Mouse (Mus musculus) cerebellum, postnatal 25 days (tissue): Measurements from ENCODE around the gene Mia2.
A peak's percentile ranks its signal among the peaks of the same experiment; 100 is the strongest.
"Not testable (repeated sequence)": the region's sequence is repeated elsewhere in the genome, so short reads cannot be mapped to it uniquely, and the experiment has no call there.

Experiments
- DNase-seq, 2 experiments: peaks; one replicate each; pipeline ENCODE4 v3.0.0; 2021; ENCODE audit warnings: mixed read lengths in 2 of 2

Gene Mia2

DNA sequence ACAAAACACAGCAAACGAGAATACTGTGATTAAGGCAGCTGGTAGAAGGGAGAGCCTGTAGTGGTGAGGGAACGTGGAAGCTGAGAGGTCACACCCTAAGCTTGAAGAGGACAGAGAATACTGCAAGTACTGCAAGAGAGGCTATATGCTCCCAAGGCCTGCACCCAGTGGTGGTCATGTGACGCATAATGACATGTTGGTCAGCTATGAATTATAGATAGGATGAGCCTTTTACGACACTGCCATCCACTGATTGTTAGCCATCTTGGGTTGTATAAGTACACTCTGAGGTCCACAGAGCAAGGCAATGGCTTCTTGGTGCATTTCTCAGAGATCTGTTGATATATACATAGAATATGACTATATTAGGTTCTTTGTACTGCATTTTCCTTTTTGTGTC, 71.0 kb downstream of the Mia2 start:
- no peak for DNase-seq

DNA sequence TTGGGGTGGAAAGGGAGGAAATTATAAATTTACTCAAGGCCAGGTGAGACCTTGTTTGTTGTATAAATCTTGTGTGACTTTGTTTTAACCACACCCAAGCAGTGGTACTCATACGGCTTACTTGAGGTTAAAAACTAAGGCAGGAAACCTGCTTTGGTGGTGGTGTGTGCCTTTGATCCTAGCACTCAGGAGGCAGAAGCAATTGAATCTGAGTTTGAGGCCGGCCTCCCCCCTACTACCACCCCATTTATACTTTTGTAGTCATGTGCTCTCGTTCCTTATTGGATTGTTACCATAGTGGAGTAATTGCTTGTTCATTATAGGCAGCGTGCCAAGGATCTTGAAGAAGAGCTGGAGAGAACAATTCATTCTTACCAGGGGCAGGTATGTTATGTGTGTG, 74.3 kb downstream of the Mia2 start:
- DNase-seq, result no peak

DNA sequence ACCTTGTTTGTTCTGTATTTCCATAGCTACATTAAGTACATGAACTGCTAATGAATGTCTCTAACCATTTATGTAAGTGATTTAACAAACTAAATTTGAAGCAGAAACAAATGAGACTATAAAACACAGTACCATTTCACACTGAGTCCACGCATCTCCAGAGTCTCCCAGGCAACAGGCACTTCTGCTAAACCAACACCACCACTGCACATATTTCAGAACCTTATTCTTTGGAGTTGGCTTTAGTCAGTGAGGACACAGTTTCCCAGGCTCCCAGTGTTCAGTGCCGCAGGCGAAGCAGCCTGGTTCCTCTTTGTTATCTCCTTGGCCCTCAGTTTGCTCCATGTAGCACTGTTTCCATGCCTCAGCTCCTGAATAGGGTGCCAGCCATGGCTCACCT, 82.2 kb downstream of the Mia2 start:
- no peak for DNase-seq

DNA sequence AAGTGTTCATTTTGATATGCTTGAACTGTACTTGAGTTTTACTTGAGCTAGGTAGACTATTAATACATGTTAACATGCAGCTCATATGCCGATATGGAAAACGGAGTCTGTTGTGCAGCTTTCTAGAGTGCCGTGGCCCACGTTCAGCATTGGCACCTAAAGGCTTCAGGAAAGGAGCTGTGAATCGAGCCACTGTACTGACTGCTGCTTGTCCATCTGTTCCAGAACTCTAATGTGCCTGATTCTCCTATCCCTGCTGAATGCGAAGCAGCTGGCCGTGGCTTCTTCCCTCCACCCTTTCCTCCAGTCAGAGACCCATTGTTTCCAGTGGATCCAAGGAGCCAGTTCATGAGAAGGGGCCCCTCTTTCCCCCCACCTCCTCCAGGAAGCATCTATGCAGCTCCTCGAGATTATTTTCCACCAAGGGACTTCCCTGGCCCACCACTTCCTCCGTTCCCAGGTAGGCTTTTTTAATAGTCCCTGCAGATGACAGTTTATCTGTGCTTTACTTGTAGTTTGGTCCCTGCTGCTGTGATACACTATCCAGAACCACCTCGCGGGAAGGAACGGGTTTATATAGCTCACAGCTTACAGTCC, 92.6 kb downstream of the Mia2 start:
- peak; percentile 15 to 27 for DNase-seq

DNA sequence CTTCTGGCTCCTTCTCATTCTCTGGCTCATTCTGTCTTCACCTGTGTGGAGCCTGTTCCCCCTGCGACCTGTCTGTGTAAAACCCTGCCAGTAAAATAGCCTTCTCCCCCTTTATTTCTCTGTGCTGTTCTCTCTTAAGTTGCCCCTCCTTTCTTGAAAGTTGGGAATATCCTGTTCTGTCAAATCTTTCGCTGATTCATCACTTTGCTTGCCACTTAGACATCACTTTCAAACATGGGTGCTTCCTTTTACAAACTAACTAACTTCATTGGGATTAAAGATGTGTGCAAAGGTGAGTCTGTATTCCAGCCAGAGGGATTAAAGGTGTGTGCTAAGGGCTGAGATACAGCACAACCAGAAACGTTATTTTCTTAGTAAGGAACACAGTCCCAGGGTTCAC, 98.0 kb downstream of the Mia2 start:
- no peak for DNase-seq

DNA sequence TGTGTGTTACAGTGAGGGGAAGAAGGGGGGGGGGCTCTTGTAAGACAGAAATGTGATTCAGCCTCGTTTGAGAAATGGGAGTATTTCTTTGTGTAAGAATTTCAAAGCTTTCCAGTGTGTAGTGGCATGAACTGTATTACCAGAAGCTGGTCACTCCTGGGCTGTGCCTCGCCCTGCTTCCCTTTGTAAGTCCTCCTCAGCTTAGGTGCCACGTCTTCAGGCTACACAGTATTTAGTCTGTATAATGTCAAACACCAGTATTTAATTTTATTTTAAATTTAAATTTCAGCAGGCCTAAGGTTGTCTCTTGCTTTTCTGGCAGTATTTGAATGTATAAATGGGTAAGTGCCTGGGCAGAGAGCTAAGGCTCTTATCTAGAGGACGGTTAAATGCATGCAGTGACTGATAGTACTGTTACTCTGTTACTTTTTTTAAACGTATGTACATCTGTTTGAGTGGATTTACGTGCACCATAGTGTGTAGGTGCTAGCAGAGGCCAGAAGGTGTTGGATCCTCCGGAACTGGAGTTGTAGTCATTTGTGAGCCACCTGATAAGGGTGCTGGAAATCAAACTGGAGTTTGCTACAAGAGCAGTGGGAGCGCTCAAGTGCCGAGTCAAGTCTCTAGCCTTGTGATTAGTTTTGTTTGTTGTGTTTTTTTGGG, 98.9 kb downstream of the Mia2 start:
- DNase-seq, result no peak

DNA sequence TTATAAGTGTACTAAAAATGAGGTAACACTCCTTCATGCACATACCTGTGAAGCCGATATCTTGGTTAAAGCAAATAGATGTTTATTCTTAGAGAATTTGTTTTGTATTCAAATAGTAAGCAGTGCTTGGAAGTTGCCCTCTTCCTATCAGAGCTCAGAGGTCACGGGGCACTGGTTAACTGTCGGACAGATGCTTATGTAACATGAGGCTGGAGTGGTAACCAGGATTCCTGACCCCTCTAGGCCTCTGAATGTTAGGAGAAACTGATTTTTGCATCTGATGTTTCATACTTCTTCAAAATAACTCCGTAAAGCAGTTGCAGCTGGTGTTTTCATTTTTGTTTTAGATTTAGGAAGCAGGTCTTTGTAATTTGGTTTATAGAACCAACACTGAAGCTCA, 99.5 kb downstream of the Mia2 start:
- DNase-seq, result no peak

DNA sequence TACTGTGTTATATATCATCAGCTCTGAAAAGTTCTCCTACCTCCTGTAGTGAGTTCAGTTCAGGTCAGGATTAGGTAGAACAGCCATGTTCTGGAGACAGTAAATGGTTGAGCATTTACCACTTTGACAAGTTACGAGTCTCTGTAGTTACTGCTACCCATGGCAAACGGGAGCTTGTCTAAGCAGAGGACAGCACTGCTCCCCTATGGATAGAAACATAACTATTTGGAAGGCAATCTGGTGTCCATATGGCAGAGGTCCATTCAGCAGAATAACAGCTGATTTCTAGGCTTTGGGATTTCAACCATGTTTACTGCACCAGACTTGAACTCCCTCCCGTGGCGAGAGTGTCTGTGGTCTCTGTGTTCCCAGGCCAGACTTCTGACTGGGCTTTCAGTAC, 100.3 kb downstream of the Mia2 start:
- peak; percentile 39 to 68 for DNase-seq

DNA sequence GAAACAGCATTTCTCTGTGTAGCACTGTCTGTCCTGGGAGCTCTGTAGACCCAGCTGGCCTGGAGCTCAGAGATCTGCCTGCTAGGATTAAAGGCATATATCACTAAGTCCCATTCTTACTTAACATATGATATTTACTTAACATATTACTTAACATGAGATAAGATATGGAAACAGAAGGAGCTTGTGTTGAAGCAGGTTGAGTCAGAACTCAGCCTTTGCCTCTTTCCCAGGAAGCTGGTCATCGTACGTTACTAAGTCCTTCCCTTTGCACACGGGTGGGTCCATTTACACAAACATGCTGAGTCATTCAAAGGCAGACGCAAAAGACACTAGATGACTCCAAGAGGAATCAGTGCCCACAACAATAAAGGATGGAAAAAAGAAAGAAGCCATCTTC, 103.2 kb downstream of the Mia2 start:
- DNase-seq, result no peak

DNA sequence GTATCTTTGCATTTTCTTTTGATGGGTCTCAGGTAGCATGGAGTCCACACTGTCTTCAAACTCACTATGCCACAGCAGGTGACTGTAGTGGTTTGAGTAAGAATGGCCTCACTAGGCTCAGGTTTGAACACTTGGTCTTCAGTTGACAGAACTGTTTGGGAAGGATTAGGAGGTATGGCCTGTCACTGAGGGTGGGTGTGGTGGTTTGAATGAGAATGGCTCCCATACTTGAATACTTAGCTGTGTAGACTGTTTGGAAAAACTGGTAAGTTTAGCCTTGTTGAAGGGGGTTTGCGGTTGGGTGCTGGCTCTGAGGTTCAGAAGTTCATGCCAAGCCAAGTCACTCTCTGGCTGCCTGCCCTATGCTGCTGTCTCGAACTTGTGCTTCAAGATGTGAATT, 103.8 kb downstream of the Mia2 start:
- no peak for DNase-seq

DNA sequence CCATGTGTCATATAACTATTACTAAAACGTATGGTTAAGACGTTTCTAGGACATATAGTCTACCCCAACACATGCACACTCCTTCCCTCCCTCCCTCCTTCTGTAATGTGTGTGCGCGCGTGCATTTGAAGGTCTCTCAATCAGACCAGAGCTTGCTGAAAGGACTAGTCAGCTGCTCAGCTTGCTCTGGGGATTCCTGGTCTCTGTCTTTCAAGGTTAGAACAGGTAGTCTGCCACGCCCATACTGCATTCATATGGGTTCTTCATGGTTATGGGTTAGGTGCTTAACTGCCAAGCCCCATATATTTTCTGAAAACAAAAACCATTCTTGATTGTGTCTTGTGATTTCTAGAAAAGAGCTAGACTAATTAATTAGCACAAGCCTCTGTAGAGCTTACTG, 110.0 kb downstream of the Mia2 start:
- no peak for DNase-seq

DNA sequence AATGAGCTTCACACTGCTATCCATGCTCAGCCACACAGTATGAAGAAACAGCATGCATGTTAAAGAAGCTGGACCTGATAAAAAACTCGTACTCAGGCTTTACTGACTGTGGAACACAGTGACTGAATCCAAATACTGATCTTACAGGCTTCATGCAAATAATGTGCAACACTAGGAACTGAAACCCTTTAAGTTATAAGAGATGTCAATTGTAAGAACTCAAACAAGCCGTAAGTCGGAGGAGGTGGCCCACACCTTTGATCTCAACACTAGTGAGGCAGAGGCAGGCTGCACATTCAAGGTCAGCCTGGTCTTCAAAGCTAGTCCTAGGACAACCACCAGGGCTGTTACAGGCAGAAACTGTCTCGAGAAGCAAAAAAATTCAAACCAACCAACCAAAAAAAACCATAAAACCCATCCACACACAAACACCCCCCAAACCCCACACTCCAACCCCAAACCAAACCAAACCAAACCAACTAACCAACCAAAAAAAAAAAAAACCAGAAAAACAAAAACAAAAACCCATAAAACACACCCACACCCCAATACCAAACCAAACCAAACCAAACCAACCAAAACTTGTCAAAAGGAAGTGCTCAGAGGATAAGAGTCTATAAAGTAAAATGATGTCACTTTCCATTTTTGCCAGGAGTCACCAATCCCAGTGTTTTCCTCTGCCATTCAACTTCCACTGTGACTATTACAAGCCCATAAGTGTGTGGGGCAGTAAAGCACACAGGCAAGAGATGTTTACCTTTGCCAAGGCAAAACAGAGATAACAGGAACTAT, 110.8 kb downstream of the Mia2 start:
- DNase-seq, result no peak

DNA sequence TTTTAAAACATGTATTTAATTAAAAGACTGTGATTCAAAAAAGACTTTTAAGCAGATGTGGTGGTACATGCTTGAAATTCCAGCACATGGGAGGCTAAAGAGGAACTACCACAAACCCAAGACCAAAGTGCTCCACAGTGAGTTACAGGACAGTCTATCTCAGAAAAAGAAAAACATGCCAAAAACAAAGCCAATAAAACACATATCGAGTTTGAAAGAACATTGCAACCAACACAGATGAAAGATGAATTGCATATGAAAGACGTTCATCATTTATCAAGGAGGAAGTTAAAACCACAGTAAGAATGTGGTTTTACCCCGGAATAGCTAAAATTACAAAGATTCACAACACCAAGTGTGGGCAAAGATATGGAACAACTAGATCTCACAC, 111.4 kb downstream of the Mia2 start:
- DNase-seq, result no peak

DNA sequence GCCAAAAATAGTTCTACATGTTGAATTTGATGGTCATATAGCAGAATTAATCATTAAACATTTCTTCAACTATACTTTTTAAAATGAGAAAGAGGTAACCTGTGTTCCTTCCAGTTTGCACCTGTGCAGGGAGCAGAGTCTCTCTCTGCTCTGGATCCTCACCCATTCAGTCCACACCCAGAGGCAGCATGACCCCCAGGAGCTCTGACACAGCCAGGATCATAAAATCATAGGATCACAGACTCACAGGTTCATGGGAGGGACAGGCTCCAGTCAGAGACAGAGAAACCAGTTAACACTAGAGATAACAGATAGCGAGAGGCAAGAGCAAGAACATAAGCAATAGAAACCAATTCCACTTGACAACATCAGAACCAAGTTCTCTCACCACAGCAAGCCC, 112.2 kb downstream of the Mia2 start:
- no peak for DNase-seq

DNA sequence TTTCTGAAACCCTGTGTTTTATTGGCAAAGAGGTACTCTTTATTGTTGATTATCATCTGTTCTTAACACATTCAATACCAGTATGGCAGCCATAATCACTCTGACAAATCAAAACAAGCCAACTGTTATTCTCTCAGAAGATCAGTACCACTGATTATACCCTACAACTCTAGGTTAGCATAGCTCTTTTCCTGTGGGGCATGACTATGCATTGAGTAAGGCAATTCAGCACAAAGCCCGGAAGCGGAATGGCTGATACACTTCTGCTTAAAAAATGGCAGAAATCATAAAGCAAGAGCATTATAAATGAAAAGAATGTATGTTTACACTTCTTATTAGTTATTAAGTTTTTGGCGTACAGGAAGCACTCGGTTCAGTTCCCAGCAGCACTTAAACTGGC, 120.6 kb downstream of the Mia2 start:
- no peak for DNase-seq

DNA sequence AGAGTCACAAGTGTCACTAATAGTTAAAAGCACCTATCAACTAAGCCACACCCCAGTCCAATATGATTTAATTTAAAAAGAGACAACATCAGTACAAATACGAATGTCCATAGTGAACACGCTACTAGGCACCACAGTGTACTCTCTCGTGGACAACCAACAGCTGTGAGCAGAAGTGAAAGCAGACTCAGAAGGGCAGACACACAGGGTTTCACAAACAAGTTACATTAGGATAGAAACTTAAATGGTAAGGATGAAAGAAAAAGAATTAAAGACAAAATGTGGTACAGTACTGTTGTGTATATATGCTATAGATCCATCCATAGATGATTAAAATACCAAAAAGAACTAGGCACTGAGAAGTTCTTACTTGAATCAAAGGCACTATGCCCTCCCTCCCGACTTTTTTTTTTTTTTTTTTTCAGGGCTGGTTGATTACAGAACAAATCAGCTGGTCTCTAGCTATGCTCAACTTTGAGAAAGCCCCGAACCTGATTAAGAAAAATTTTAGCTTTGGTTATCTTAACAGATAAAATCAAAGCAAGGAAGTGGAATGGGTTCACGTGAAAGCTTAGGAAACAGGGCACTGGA, 121.2 kb downstream of the Mia2 start:
- no peak for DNase-seq

DNA sequence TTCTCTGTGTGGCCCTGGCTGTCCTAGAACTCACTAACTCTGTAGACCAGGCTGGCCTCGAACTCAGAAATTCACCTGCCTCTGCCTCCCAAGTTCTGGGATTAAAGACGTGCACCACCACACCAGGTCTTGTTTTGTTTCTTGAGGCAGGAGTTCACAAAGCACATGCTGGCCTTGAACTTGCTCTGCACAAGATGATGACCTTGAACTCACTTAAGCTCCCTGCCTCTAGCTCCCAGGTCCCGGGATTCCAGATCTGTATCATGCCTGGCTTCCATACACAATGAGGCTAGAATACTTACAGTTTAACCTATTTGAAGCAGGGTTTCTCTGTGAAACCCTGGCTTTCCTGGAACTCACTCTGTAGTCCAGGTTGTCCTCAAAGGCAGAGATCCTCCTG, 121.7 kb downstream of the Mia2 start:
- DNase-seq, result no peak

DNA sequence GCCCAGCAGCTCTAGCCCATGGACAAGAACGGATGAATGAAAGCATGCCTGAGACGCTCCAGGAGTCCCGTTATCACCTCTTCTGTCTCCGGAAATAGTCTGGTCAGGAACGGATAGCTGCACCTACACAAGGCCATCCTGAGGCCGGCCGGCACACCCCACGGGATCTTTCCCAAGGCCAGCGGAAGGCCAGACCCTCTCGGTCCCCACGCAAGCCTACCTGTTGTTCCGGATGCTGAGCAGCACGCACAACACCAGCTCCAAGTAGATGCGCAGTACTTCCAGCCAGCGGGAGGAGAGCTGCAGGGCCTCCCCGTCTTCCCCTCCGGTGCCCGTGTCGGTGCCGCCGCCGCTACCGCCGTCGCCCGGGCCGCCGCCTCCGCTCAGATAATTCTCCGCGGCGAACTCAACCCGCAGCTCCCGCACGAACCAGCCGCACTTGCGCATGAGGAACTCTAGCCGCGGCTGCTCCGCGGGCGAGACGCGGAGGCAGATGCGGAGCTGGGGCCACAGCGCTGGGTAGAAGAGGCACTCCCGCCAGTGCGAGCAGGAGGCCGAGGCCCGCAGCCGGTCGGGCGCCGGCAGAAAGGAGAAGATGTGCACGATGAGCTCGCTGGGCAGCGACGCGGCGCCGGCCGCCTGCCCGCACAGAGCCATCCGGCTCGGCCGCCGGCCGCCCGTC, 123.2 kb downstream of the Mia2 start:
- peak in 1 of 2 experiments; percentile 67 for DNase-seq

DNA sequence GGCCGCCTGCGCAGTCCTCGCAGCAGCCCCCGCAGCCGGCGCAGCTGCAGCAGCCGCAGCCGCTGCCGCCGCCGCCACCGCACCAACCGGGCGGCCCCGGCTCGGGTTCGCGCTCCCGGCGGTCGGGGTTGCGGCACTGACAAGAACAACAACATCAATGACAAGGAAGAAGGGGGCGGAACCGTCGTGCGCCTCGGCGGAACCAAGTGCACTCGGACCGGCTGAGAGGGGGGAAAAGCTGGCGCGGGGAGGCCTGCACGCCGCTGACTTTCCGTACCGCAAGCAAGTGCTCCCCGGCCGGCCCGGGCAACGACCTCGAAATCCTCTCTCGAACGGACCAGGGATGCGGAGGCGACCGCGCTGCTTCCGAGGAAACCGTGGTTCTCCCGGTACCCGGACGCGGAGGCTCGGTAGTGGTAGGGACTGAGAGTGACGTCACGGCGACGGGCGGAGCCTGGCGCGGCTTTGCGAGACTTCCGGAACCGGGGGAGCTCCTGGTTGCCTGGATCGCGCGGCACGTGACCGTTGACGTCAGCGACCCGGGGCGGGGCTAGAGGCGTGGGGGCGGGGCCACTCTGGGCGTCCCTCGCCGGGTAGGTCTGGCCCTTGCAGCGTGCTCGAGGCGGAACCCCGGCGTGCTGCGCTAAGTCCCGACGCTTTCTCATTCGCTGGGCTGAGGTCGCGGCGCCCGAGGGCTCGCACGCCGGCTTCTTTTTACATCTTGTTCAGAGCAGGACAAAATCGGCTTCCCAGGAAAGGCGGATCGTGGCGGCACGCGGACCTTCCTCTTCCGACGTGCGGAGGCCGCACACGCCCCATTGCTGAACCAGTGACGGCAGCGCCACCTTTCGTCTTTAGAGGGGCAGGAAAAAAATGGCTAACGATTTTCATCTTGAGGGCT, 124.0 kb downstream of the Mia2 start, which contains the start of gene Fbxo33:
Gene Fbxo33, minus strand, starts transcription at position 401 of the 901 bp plus-strand sequence.
- DNase-seq, result peak; percentile 98 to 99

DNA sequence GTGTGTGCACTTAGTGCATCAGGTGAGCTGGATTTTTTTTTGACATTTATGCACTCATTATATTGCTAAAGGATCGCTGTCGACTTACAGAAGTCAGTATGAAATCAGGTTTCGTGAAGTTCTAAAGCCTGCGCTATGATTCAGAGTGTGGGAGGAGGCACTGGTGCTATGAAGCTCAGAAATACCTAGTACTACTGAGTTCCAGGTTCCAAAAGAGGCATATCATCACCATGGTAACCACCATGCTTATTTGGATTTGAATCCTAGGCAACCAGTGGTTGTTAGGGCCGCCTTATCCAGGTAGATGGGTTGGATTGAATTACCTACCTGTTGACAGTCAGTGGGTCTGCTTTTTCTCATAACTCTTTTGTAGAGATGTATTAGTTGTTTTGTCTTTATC, 132.8 kb downstream of the Mia2 start:
- DNase-seq, result no peak

DNA sequence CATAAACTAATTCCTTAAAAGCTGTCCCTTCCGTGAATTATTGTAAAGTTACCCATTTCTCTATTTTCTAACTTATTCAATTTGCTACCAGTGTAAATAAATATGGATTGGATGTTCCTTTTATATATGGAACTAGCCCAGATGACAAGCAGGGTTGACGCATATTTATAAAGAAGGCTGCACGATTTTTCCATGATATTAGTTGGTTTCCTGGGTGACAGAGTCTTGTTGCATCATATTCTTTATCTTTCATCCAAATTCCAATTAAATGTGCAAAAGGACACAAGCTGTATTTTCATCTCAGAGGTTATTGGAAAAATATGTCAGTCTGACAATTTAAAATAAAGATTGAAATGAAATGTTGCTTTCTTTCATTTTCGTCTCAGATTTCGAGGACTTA, 142.8 kb downstream of the Mia2 start:
- DNase-seq, result no peak

DNA sequence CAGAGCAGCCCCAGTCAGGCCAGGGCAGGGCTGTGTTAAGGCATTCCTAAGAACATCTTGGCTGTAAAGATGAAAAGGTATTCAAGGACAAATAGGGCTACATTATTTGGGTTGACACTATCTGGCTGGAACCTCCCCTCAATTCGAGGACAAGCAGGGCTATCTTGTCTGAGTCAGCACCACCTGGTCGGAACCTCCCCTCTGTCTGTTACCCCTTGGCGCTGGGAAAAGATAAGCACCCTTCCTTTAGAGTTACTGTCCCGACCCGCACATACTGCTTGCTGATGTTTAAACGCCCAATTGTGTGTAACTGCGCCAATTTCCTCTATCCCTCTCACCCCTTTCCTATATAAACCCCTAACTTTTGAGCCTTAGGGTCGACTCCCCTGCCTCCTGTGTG, 145.4 kb downstream of the Mia2 start:
- not testable (repeated sequence) for DNase-seq
